Mouse (Mus musculus): ENCODE data around the gene Card9.
A peak's percentile ranks its signal among the peaks of the same experiment; 100 is the strongest.

Gene Card9

GRCm38 (mm10) chr2:26324917-26325316 lies 35.8 kb downstream of the Card9 start:
- peak; percentile 53 for DNase-seq

DNA sequence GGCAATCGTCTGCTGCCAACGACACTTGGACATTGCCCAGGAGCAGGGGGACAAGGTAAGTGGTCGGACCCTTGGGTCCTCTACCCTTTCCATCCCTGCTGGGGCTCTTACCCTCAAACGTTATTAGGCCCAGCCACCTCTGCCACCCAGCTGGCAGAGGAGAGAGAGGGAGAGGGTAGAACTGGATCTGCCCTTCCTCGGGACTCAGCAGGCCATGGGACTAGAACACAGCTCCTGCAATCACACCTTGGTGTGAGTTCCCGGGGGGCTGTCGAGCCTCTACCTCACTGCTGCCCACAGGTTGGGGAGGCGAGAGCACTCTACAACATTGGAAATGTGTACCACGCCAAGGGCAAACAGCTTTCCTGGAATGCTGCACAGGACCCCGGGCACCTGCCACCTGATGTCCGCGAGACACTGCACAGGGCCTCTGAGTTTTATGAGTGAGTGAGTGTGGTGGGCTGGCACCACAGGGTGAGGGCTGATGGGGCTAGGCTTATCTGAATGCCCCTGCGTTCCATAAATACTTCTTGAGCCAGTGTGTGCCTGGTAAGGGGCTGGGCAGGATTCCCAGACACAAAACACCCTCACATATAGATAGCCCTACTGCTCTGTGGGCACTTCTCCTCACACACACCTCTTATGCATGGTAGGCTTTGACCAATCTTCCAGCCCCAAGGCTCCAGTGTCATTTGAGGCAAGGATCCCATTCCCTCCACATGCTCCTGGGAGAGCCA lies 37.0 kb downstream of the Card9 start:
- DNase-seq, result no peak

- DNase-seq, result no peak
These were observed 40.2 kb downstream of the Card9 start for GRCm38 (mm10) chr2:26320245-26321185.

GRCm38 (mm10) chr2:26319519-26320244 lies 41.0 kb downstream of the Card9 start:
- no peak for DNase-seq

GRCm38 (mm10) chr2:26319109-26319508 lies 41.6 kb downstream of the Card9 start:
- no peak for DNase-seq

GRCm38 (mm10) chr2:26317991-26318672 lies 42.6 kb downstream of the Card9 start:
- DNase-seq, result no peak

DNA sequence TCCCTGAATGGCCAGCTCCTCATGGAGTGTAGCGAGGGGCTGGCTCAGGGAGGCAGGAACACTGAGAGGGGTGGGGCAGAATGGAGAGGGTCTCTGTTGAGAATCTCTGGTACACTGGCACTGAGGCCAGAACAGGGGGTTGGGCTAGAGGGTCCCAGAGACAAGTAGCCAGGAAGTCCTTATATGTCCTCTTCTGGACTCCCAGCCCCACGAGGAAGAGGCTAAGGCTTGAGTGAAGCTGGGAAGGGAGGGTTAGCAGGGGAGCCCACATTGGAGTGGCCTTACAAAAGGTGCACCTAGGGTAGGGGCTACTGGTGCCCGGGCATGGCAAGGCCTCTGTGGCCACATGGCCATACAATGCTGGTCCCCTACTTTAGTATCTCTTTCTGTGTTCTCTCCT lies 43.3 kb downstream of the Card9 start:
- DNase-seq, result no peak

DNA sequence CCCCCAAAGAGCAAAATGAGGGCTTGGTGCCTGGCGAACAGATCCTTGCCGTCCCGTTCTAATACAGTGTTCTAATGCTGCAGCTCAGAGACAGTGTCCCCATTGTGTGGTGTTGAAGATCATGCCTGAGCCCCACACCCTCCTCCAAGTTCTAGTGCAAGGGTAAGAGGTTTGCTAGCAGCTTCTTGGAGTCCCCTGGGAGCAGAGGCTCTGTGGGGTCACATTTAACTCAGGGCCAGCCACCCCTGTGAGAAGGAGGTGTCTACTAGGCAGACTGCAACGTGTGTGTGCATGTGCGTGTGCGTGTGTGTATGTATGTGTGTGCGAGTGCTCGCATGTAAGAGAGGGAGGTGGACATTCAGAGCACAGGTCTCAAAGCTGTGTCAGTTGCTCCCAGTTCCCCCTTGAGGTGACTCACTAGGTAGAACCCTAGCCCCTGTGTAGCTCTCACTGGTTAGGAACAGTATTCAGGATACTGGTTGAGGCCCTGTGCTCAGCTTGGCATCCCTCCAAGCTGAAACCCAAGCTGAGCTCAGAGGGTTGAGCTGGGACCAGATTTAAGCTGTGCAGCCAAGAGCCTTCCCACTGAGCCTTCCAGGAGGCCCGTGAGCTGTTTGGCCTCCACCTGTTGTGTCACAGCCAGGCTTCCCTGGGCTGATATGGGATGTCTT lies 44.0 kb downstream of the Card9 start:
- DNase-seq, result no peak

DNA sequence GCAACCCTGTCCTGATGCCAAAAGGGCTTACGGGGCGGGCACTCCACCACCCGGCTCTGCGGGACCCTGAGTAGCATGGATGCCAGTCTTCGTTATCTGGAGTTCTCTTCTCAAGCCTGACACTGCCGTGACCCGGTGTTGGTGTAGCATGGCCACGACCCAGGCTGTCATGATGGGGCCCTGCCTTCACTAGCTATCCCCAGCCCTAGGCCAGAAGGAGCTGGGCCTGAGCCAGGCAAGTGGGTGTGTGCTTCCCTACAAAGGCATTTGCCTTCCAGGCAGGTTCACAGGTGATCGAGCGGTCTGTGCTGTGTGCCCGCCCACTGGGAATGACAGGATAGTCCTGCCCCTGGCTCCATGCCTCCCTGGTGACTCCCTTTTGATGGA lies 44.8 kb downstream of the Card9 start:
- DNase-seq, result peak; percentile 72

DNA sequence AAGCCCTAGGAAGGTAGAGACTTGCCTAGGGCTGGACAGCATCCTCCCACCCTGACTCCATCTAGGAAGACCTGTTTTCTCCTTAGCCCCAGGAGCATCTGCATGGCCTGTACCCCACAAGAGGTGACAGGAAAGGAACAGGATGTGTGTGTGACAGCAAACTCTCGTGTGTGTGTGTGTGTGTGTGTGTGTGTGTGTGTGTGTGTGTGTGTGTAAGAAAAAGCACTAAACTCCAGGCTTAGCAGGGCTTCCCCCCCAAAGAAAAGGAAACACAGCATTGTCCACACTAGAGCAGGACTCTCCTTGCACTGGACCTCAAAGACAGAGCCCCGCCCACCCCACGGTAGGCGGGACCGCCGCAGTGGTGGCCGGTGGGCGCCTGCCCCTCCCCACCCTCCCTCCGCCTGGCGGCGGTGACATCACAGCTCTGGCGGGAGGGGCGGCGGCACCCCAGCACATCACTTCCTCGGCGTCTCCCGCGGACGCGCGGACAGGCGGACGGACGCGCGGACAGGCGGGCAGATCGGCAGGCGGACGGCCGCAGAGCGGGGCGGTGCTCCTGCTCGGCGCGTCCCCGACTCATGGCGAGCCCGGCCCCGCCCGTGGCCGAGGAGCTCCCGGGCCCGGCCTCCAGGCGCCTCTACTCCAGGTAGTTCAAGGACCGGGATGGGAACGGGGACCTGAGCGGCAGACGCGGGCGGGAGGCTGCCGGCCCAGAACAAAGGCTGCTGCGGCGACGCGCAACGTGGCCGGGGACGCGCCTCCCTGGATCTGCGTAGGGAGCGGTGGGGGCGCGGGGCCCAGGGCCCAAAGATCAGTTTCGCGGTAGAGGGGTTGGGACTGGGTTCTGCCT lies 45.4 kb downstream of the Card9 start, which contains the start of gene Gpsm1:
Gpsm1 (plus strand) TSS at position 444 of the 853 bp plus-strand sequence.
- peak; percentile 93 for DNase-seq

DNA sequence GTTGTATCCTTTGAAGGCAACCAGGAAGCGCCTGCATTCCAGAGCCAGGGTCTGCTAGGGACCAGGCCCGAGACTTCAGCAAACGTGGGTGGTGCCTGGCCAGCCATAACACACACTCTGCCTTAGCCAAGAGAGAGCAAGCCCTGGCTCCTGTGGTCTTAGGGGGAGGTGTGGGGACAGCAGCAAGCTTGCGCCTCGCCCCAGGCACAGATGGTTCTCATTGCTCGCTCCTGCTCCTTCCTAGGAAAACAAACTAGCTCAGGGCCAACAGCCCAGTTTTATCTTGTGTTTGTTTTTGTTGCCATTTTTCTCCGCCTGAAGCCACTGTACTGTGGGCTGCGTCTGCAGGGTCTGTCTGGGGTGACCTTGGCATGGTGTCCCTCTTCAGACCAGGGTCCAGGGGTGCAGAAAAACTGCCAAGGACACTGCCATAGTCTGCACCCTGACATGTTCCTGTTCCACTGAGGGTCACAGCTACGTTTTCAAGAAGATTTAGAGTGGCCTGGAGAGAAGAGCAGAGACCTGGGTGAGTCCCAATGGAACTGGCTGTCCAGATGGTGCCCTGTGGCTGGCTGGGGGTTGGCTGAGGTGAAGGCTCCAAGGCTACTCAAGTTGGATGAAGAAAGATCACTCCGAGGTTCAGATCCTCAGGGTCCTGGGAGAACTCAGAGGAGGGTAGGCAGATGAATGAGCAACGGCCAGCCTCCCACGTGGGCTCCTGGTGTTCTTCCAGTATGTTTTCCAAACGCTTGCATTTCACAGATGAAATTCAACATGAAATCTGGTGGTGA lies 46.2 kb downstream of the Card9 start:
- DNase-seq, result peak; percentile 91

DNA sequence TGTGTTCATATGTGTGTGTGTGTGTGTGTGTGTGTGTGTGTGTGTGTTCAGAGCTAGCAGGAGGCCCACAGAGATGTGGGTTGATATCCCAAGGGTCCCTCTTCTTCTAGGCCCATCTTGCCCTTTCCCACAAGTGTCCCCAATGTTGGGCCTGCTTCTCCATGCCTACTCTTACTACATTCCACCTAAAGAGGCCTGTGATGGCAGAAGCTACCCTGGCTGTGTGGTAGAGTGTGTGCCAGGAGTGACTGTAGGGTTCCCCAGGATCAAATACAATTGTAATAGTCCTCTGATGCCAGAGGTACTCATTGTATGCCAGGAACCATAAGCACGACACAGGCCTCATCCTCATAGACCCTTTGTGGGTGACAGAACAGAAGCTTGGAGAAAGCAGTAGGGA lies 47.3 kb downstream of the Card9 start:
- DNase-seq, result no peak

GRCm38 (mm10) chr2:26312812-26313211 lies 47.9 kb downstream of the Card9 start:
- peak; percentile 44 for DNase-seq

DNA sequence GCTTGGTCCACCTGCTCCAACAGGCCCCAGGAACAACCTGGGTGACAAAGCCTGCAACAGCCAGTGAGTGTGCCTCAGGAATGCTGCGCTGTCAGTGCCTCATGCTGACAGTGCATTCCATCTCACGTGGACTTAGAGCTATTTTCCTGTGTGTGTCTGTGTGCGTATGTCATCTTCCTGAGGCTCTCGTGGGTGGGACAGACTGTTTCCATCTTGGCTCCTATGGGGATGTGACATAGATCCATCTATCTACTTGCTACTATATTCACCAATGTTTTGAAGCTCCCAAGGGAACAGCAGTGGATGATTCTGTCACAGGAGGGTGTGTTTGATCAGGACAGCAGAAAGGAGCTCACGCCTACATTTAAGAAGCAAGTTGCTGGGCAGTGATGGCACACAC lies 48.8 kb downstream of the Card9 start:
- no peak for DNase-seq

GRCm38 (mm10) chr2:26309739-26310138 lies 51.0 kb downstream of the Card9 start:
- peak; percentile 79 for DNase-seq

- no peak for DNase-seq
These were observed 54.0 kb downstream of the Card9 start for GRCm38 (mm10) chr2:26306702-26307101.

GRCm38 (mm10) chr2:26305555-26305954 lies 55.2 kb downstream of the Card9 start:
- no peak for DNase-seq

DNA sequence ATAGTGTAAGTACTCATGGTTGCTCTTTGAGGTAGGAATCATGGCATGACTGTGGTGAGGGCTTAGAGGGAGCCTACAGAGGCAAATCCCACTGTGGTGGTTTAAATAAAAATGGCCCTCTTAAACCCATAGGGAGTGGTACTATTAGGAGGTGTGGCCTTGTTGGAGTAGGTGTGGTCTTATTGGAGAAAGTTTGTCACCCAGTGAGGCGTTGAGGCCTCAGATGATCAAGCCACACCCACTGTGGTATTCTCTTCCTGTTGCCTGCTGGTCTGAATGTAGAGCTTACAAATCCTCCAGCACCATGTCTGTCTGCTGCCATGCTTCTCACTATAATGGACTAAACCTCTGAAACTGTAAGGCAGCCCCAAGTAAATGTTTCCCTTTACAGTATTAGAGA lies 56.0 kb downstream of the Card9 start:
- no peak for DNase-seq
